Mouse (Mus musculus): ENCODE measurements around the gene Creld2.

- TF ChIP-seq TAL1 (IDR thresholded peaks at IDR 0.05; ENCODE audit: low read length) (no peak), GATA1 (IDR thresholded peaks at IDR 0.05; ENCODE audit: low read length) (no peak)
Measured at GRCm38 (mm10) chr15:88840126-88840525, 20.7 kb downstream of the Creld2 start.

Data from erythroblast, embryonic 14.5 days (primary cell).